Mouse (Mus musculus): ENCODE measurements around the gene Rtn4rl1. TPM values are rescaled to one million over a fixed set of nuclear protein-coding genes. Genes with fewer than 3 reads are reported as not detected.

Gene Rtn4rl1
- total RNA-seq, 2 experiments from 2014 or later = 37.3 to 53.0 TPM

DNA sequence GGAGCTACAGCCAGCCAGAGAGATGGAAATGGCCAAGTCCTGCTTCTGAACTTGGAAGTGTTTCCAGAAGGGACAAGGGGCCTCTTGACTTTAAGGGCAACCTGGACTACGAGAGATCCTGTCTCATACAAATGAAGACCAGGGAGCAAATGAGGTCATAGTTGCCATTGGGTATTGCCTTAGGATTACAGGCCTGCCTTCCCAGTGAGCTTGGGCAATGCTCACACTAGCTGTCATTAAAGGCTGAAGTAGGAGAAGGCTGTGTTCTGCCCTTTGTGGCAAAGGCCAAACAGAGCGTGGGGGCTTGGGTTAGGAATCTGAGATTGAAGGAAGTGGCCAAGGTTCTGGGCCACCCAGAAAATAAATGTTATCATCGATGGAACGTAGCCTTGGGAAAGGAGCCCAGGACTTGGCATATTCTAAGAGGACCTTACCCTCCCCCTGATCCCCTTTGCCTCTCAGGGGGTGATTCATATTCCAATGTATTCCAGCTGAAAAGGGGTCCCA, 57.5 kb downstream of the Rtn4rl1 start:
- DNase-seq = peak; percentile 50 to 78

DNA sequence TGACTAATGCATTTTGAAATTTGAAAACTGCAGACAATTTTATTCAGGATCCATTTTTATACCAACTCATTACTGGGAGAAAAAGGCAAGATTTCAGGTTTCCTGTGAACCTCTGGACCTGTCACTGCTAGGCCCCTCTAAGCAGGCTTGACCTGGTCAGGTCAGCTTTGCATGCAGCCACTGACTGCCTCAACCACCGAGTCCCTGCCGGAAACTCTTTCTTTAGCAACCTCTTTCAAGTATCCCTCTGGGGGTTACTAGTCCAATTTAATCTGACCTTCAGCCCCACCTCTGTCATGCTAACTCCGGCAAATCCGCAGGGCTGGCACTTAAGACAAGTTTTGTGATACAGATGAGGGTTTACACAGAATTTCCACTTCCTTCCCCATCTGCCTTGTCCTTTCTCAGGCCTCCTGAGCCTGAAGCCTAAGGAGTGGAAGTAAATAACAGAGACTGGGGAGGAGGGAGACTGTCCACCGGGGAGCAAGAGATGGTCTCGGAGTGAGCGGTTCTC, 58.0 kb downstream of the Rtn4rl1 start:
- DNase-seq = no peak

DNA sequence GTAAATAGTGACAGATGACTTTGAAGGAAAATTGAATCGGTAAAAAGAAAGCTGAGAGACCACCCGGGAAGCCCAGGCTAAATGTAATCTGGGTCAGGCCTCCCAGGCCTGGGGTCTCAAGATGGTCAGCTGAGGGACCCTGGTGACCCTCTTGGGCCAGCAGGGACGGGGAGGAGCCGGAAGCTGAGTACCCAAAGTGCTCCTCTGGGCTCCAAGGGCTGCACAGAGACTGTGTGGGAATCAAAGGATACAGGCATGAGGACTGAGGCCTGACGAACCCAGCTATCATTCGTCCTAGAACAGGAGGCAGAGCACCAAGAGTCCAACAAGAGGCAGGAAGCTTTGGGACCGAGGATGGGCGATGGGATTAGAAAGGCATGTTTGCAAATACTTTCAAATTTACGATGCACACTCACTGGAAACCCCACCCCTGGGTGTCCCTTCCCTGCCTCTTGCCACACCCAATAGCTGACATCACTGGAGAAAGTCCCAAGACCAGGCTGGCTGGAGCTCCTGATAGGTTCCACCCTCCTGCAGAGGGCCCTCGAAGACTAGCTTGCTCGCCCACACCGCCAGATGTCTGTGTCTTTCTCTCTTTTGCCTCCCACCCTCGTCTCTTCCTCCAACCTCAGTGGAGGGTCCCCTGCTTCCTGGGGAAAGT, 60.8 kb downstream of the Rtn4rl1 start:
- peak; percentile 79 to 83 for DNase-seq

DNA sequence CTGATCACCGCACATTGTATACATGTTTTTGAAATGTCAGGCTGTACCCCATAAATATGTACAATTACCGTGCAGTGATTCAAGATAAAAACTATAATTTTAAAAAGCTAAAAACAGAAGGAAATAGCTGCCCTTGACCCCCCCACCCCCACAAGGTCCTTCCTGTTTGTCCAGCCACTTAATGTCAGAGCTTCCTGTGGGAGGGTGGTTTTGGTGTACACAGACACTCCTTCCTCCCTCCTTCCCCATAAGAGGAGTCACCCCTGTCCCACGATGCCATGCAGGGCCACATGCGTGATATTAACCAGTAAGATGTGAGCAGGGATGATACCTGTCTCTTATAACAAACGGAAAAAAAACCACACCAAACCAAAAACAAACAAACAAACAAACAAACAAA, 61.7 kb downstream of the Rtn4rl1 start:
- DNase-seq = peak in 1 of 2 experiments; percentile 56

DNA sequence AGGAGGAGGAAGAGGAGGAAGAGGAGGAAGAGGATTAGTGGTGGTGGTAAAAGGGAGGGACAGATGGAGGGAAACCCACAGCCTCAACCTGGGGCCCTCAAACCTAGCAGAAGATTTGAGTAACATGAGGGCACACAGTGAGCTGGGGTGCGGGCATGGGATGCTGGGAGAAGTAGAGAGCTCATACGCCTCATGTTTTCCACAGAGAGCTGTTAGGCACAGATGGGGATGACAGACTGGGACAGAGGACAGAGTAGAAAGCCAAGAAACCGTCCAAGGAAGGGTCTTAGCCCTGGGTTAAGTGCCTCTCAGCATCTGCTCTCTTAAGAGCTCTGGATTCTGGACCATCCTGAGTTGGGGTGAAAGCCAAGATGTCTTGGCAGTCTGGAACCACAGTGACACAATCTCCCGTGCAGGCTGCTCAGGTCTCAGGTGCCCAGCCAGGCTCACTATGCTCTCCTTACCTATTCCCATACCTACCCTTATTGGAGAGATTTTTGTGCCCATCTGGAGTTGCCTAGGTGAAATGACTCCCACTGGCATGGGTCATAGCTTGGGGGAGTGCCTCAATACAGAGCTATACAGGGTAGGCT, 63.6 kb downstream of the Rtn4rl1 start:
- DNase-seq = no peak

DNA sequence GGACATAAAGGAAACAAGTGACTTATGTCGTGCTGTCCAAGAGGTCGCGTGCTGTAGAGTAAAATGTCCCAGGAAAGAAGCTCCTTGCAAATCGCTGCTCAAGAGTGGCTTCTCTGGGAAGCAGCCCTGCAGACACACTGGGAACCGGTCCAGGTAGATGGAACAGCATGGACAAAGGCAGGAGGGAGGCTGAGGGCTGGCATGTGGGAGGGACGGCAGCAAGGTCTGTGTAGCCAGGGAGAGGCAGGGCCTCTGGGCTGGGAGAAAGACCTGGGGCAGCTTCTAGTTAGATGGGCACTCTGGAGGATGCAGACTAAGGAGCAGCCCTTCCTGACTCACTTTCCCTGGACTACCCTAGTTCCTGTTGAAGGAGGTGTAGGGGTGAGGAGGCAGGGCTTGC, 65.8 kb downstream of the Rtn4rl1 start:
- peak; percentile 60 to 80 for DNase-seq

DNA sequence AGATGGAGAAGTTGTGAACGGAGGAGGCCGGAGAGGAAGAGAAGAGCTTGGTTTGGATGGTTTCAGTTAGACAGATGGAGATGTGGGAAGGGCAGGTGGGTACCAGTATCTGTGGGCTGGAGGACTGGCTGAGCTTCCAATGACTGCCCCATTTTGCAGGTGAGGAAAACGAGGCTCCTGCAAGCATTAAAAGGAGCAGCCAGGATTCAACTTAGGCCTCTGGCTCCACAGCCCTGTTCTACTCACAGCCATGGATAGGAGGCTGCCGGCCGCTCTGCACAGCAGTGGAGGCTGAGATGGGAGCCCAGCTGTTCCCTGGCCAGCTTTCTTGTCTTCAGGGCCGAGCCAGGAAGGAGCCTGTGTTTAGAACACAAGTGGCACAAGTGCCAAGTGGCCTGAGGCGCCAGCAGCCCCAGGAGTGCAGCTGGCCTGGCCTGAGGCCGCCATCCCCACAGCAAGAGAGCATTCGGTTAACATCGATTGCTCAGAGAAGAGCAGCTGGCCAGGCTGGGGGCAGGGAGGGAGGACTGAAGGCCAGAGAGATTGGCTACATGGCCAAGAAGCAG, 66.5 kb downstream of the Rtn4rl1 start:
- DNase-seq = peak; percentile 71 to 83

DNA sequence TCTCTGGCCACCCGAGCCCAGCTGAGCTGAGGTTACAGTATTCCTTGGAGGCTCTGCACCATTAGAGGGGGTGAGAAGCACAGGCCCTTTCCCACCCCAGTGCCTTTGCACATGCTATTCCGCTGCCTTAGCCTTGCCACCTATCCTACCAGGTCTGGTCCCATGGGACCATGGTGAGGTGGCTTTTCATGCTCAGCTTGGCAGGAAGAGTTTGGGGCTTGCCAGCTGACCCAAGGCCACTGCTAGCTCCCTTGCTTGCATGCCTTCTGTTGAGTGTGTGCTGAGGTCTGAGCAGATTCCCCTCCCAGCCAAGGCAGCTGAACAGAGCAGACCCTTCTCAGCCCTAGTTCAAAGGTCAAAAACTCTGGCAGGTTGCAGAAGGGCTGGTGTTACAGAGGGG, 67.4 kb downstream of the Rtn4rl1 start:
- peak; percentile 65 to 68 for DNase-seq

DNA sequence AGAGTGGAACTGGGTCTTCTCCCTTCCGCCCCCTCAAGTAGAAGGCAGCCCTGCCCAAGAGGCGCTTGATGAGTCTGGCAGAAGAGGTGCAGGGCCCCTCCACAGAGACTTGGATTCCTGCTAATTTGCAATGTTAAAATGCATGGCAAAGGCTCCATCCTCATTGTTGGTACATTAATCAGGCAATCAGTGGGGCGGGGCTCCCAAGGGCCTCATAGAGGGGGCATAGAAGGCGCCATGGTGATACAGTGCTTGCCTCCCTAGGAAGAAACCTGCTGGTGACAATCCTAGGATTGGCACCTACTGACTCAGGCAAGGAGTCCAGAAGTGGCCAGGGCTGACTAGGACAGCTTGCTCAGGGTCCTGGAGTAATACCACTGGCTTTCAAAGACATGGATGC, 68.1 kb downstream of the Rtn4rl1 start:
- DNase-seq = no peak

DNA sequence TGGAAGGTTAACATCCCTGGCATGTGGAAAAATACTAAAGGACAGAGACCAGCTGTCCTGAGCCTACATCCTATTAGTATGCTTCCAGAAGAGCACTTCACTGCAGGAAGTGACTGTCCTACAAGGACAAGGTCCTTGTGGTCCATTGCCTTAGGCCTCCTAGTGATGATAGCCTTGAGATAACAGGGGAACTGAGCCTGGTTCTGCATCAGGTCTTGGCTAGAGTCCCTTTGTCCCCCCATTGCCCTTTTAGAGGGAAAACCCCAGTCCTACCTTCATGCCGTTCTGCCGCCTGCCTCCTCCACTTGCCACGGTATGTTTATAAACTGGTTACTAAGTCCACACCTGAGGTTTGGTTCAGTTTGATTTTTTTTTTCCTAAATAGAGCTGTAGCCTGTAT, 68.6 kb downstream of the Rtn4rl1 start:
- DNase-seq = peak; percentile 37 to 54

DNA sequence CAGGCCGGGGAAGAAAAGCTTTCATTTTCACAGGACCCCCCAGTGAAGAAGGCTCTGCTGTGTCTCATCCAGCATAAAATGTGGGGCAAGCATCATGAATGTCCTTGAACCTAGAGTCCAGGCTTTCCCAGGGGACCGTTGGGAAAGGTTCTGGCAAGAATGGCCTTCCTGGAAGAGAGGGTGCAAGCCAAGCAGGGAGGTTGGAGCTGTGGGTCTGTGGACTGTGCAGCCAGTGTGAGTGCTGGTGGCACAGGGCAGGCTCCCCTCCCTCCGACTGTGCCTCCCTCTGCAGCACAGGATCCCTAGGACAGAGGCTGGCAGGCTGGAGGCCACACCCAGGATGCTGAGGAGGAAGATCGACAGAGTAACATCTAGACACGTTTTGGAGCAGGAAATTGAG, 69.2 kb downstream of the Rtn4rl1 start:
- DNase-seq = peak; percentile 50 to 60

DNA sequence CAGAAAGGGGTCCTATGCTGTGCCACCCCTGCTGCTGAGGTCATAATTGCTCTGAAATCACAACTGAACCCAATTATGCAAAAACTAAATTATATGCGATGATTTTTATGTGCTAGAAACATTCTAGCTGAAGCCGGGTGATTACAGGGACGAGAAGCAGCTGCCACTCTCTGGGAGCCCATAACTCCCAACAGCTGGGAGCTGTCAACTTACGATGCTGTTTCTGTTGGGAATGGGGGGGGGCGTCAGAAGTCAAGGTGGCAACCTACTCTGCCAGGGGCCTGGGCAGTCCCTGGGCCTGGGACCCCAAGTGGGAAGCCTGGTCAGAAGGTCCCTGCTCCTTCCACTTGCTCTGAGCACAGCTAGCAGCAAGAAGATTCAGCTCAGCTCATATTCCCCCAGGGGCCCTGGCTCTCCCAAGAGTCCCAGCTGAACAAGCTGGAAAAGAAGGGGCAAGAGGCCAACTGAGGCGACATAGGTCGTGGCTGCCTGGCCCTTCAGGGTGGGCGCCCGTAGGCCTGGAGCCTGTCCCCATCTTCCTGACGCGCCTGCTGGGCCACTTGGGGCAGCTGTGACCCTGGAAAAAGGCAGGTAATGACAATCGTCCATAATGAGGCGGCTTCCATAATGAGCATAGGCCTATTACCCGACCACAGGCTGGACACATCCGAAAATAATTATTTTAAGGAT, 69.8 kb downstream of the Rtn4rl1 start:
- no peak for DNase-seq

DNA sequence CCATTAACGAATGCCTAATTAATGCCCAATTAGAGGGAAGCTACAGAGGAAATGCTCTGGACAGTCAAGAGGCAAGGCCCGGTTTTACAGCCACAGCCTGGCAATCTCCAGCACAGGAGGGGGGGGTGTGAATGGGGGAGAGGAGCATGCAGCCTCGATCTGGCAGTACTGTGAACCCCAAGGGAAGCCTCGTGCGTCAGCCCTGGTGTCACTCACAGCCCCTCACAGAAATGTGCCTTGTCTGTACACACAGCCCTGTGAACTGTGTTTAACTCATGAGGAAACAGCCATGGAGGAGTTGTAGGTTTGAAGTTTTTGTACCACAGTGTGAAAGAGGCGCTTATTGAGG, 70.4 kb downstream of the Rtn4rl1 start:
- DNase-seq = no peak

DNA sequence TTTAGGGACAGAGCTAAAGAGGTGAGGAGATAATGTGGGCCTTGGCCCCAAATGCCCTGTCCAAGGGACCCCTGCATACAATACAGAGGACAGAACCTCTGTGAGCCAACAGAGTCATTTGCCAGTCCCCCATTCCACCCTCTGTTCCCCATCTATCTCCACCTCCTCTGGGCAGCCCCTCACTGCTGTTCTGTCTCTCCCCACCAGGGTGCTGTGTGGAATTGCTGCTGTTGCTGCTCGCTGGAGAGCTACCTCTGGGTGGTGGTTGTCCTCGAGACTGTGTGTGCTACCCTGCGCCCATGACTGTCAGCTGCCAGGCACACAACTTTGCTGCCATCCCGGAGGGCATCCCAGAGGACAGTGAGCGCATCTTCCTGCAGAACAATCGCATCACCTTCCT, 71.0 kb downstream of the Rtn4rl1 start:
- no peak for DNase-seq

DNA sequence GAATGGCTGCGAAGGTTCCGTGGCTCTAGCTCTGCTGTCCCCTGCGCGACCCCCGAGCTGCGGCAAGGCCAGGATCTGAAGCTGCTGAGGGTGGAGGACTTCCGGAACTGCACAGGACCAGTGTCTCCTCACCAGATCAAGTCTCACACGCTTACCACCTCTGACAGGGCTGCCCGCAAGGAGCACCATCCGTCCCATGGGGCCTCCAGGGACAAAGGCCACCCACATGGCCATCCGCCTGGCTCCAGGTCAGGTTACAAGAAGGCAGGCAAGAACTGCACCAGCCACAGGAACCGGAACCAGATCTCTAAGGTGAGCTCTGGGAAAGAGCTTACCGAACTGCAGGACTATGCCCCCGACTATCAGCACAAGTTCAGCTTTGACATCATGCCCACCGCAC, 72.0 kb downstream of the Rtn4rl1 start:
- DNase-seq = no peak

DNA sequence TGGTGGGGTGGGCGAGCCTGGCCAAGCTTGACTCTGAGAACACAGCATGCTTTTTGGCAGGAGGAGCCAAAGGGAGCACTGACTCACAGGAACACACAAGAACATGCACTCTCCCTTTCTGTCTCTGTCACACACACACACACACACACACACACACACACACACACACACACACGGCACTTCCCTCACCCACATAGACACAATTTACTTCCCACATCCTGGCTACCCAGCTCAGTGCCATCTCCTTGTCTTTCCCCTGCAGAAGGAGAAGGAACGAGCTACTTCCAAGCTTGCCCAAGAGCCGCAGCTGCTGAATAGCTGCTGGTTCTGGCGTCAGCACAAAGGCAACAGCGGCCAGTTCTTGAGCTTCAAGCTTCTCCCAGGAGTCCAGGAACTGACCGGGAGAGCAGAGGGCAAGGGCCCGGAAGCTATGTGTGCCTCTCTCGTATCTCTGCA, 74.3 kb downstream of the Rtn4rl1 start:
- DNase-seq = peak; percentile 53 to 64

DNA sequence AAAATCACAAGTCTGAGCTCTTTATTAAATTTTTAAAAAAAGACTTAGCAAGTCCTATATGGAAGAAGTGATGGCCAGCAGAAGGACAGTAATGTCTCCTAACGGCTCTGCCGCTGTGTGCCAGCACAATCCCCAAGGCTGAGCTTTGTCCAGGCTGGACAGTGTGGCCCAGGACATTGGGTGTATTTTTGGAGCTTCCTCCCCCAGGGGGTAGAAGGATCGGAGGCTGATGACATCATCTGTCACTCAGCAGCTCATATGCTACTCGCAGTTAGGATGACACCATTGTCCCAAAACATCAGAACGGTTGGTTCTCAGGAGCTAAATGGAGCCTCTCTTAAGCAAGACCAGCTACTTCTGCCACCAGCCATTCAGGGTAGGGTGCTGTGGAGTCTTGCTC, 74.9 kb downstream of the Rtn4rl1 start:
- peak in 1 of 2 experiments; percentile 69 for DNase-seq

DNA sequence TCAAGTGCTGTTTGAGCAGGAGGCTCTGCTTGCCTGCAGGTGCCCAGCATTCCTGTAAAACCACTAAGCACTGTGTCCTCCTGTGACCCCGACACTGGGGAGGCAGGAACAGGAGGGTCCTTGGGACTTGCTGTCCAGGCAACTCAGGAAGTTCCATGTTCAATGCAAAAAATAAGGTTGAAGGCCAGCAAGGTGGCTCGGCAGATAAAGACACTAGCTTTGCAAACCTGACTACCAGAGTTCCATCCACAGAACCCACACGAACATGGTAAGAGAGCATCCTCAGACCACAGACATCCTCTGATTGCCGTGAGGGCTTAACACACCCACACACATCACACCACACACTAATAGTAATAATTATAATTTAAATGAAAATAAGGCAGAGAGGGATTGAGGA, 75.6 kb downstream of the Rtn4rl1 start:
- no peak for DNase-seq

DNA sequence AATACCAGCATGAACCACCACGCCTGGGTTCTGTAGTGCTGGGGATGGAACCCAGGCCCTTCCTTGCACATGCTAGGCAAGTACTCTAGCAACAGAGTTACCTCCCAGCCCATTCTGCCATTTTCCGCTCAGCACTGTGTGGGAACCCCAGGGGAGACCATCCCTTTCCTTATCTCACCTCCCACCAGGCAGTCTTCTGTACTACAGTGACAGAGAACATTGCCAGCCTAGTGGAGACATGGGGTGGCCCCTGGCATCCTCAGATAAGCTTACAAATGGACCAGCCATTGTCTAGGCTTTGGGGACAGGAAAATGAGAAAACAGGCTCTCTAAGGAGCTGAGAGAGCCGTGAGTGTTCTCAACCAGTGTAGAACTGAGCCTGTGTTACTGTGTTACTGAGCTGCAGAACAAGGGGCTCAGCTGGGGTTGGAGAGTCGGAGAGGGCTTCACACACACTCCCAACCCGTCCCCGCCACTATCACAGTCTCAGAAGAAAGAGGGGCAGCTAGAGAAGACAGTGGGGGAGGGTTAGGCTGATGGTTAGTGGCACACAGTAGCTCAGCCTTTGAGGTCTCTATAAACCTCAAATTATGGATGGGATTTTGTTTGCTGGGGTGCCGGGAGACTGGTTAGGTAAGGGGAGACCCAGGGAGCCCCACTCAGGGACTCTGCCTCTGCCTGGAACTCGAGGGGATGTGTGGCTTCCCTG, 76.8 kb downstream of the Rtn4rl1 start:
- DNase-seq = no peak

DNA sequence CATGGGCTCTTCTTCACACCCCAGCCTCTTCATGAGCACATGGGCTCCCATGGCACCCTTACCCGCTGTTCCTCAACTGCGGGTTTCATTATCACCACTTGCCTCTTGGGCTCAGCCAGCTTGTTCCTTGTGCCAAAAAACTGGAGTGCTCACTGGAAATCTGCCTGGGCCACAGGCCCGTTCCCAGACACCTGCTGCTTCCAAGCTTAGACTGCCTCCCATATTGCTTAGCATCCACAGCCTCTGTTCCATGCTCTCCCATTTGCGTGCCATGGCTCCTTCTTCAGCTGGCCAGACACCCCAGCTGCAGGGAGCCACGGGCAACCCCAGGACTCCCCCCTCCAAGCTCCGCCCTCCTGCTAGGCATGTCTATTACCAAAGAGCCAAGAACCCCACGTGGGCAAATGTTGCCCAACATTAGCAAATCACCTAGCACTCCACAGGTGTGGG, 77.4 kb downstream of the Rtn4rl1 start:
- no peak for DNase-seq

DNA sequence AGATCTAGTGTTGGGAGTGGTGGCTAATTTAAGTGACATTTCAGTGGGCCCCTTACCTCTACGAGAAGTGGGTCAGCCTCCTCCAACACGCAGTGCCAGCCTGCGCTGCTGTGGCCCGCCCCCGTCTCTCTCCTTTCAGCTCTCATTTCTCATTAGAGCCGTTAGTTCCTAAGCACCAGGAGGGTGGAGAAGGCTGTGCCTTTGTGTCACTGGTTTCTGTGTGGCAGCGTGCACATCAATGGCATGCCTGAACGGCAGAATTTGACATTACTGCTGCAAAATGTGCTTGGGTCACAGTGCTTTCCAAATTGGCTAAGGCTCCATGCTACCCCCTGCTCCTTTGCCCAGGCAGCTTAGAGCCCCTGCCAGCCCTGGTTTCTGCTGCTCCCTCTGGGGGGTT, 79.9 kb downstream of the Rtn4rl1 start:
- DNase-seq = no peak

DNA sequence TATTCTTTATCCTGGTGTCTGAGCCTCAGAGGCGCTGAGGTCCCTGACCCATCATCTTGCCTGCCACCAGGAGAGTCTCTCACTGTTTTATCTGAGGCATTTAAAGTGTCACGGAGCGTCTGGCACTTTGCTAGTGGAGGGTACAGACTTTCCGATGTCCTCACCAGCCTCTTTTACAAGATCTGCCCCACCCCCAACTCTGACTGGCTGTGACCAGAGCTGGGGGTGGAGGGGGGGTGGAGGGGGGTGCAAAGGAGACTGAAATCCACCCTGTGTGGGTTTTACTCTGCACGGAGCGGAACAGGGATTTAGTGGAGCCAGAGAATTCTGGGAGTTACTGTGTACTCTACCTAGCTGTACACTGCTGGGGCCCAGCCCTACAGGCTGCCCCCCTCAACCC, 81.5 kb downstream of the Rtn4rl1 start:
- no peak for DNase-seq
